Mouse (Mus musculus) midbrain, embryonic 16.5 days (tissue): ENCODE measurements at regions not wholly inside any gene's neighbourhood (a gene's known extent, or its start where the extent isn't known, plus 50 kb on each side); places are given as distances from the start of the nearest gene placed in this dataset.

Source experiments
- ATAC-seq: fragments of 200-750 bp; cut with Nextera tagmentation; 2 replicates; pipeline ENCODE4 v1.8.0; 2017; ENCODE audit warnings: moderate TSS enrichment
- H3K27ac ChIP-seq: fragments of 300-500 bp; sonication (generic); 2 replicates; pipeline ENCODE4 v1.5.1; 2014; ENCODE audit warnings: mild to moderate bottlenecking, low read length, mixed read lengths
- H3K27me3 ChIP-seq: fragments of 300-500 bp; sonication (generic); 2 replicates; pipeline ENCODE4 v1.6.1; 2014; ENCODE audit warnings: low read depth, low read length, mixed read lengths; ENCODE audit not compliant: control insufficient read depth, insufficient read depth
- H3K36me3 ChIP-seq: fragments of 300-500 bp; sonication (generic); 2 replicates; pipeline ENCODE4 v1.6.1; 2014; ENCODE audit warnings: mild to moderate bottlenecking, low read length, moderate library complexity, mixed read lengths; ENCODE audit not compliant: control insufficient read depth, insufficient read depth
- H3K4me1 ChIP-seq: fragments of 300-500 bp; sonication (generic); 2 replicates; pipeline ENCODE4 v1.6.1; 2014; ENCODE audit warnings: mild to moderate bottlenecking, low read length, mixed read lengths; ENCODE audit not compliant: control insufficient read depth, insufficient read depth
- H3K4me2 ChIP-seq: fragments of 300-500 bp; sonication (generic); 2 replicates; pipeline ENCODE4 v1.6.1; 2014; ENCODE audit warnings: mild to moderate bottlenecking, low read length, mixed read lengths
- H3K4me3 ChIP-seq: fragments of 300-500 bp; sonication (generic); 2 replicates; pipeline ENCODE4 v1.5.1; 2014; ENCODE audit warnings: low read depth, mild to moderate bottlenecking, low read length, moderate library complexity, mixed read lengths
- H3K9ac ChIP-seq: fragments of 300-500 bp; sonication (generic); 2 replicates; pipeline ENCODE4 v1.6.1; 2014; ENCODE audit warnings: low read depth, low read length, mixed read lengths
- H3K9me3 ChIP-seq: fragments of 300-500 bp; sonication (generic); replicated peaks from 2 replicates; pipeline ENCODE4 v1.6.1; 2014; ENCODE audit warnings: mild to moderate bottlenecking, low read length, mixed read lengths; ENCODE audit not compliant: control insufficient read depth, poor library complexity, severe bottlenecking
- WGBS: fragments of 180-500 bp; shearing (Covaris S2); extraction: QIAGEN DNeasy Blood & Tissue Kit; methylation state at CpG from one replicate; pipeline ENCODE4 v1.1.7; 2014; 5-methylcytosine and 5-hydroxymethylcytosine counted together

DNA sequence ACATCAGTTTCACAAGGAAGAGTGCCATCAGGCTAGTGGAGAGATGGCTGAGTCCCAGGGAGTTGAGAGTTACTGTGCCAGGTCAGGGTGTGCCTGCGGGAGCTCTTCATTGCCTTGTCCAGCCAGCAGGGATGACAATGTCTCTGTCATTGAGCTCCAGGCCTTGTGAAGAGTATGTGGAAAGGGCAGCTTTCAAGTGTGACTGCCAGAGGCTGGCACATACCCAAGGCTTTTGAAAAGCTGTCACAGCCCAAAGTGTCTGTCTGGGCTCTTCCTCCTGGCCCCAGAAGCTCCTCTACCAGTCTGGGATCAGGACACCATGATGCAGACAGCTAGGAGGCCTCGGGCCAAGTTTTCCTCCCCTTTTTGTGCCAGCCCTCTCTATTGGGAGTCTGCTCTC lies 124.6 kb downstream of the Gm4791 start:
- no peak for ATAC-seq
- Histone ChIP-seq H3K4me3 (no peak overlapping the region), H3K27me3 (no peaks in the 10 kb centered on the region), H3K36me3 (no peaks in the 10 kb centered on the region), H3K4me2 (no peak overlapping the region), H3K27ac (no peak overlapping the region), H3K9ac (no peak overlapping the region), H3K9me3 (no peaks in the 10 kb centered on the region), H3K4me1 (no peaks in the 10 kb centered on the region)
- 80% methylated on average over 2 of the region's 2 CpGs for WGBS

DNA sequence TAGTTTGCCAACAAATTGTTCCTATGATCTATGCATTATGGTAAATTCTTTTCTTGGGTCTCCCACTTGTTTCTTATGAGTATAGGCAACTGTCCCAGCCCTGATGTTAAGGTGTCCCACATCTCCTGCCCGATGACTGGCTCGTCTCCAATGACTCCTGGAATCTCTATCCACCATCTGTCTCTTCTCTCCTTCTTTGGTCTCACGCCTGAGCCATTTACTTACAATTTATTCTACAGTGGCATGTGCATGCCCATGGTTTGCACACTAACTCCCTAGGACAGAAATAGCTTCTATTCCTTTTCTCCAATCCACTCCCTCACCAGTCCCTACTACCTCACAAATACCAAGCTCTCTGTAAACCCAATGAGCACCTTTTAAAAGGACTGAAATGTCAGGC lies 127.0 kb downstream of the Gm4791 start:
- no peak overlapping the region for H3K9ac ChIP-seq
- no peak overlapping the region for H3K27ac ChIP-seq
- no peaks in the 10 kb centered on the region for H3K9me3 ChIP-seq
- 89% methylated on average over 3 of the region's 3 CpGs for WGBS
- no peak for ATAC-seq
- no peaks in the 10 kb centered on the region for H3K36me3 ChIP-seq
- no peaks in the 10 kb centered on the region for H3K27me3 ChIP-seq
- H3K4me1 ChIP-seq = no peaks in the 10 kb centered on the region
- H3K4me2 ChIP-seq = no peak overlapping the region
- no peak overlapping the region for H3K4me3 ChIP-seq

DNA sequence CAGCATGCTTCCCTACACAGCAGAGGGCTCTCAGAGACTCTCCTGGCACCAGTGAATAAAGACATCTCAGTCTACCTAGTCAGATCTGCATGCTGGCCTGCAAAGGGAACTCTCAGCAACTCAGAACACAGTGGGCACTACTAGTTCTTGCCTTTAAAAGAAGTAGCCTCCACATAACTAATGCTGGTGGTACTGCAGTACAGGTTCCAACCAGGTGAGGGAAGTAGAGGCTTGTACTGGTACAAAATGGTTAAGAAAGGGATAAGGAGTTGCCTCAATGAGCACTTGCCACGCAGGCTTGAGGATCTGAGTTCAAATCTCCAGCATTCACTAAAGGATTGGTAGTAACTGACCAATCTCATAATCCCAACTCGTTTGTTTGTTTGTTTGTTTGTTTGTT lies 127.7 kb downstream of the Gm4791 start:
- H3K4me1 ChIP-seq = no peaks in the 10 kb centered on the region
- H3K27ac ChIP-seq = no peak overlapping the region
- H3K36me3 ChIP-seq = no peaks in the 10 kb centered on the region
- no peaks in the 10 kb centered on the region for H3K27me3 ChIP-seq
- WGBS = 68% methylated on average over 2 of the region's 2 CpGs
- no peak overlapping the region for H3K4me3 ChIP-seq
- no peak overlapping the region for H3K4me2 ChIP-seq
- H3K9ac ChIP-seq = no peak overlapping the region
- no peaks in the 10 kb centered on the region for H3K9me3 ChIP-seq
- no peak for ATAC-seq

DNA sequence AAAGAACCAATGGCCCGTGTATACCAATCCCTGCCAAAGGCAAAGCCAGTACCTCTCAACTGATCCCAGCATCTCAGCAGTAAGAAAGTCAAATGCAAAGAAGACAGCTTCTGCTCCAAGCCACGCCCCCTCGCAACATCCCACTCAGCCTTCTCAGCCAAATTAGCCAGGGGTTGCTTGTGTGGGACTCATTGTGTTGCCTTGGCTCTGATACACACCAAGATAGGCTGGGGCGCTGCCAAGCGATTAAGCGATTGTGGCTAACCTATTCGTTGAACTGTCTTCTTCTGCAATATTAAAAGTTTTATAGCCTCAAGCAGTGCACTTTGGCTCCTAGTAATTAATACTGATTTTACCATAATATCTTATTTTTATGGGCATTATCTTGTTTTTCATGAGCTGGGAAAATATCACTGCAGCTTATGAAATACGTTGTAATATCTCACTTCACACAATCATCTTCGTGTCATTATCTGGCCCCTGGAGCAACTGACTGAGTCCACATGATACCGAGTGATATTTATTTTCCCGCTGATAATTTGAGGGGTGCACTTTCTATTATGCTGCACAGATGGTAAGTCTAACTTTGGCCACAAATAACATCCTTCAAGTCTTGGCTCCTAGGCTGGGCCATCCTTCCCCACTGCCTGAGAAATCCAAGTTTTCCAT lies 129.3 kb downstream of the Gm4791 start:
- no peak for ATAC-seq
- no peak overlapping the region for H3K4me3 ChIP-seq
- no peaks in the 10 kb centered on the region for H3K36me3 ChIP-seq
- 84% methylated on average over 11 of the region's 11 CpGs for WGBS
- no peaks in the 10 kb centered on the region for H3K27me3 ChIP-seq
- H3K4me2 ChIP-seq = no peak overlapping the region
- H3K9ac ChIP-seq = no peak overlapping the region
- no peaks in the 10 kb centered on the region for H3K9me3 ChIP-seq
- H3K4me1 ChIP-seq = no peaks in the 10 kb centered on the region
- H3K27ac ChIP-seq = no peak overlapping the region

- Histone ChIP-seq H3K4me1 (no peaks in the 10 kb centered on the region), H3K4me3 (no peak overlapping the region), H3K36me3 (no peaks in the 10 kb centered on the region), H3K27me3 (no peaks in the 10 kb centered on the region), H3K9me3 (no peaks in the 10 kb centered on the region), H3K27ac (no peak overlapping the region), H3K9ac (no peak overlapping the region), H3K4me2 (no peak overlapping the region)
- no peak for ATAC-seq
Measured at GRCm38 (mm10) chr9:47129101-47129500, 130.6 kb downstream of the Gm4791 start.

- Histone ChIP-seq H3K9me3 (no peaks in the 10 kb centered on the region), H3K27ac (no peak overlapping the region), H3K27me3 (no peaks in the 10 kb centered on the region), H3K9ac (no peak overlapping the region), H3K4me3 (no peak overlapping the region), H3K4me1 (no peaks in the 10 kb centered on the region), H3K4me2 (no peak overlapping the region), H3K36me3 (no peaks in the 10 kb centered on the region)
- 73% methylated on average over 5 of the region's 5 CpGs for WGBS
- no peak for ATAC-seq
Measured at GRCm38 (mm10) chr9:47133454-47133853, 134.9 kb downstream of the Gm4791 start.

DNA sequence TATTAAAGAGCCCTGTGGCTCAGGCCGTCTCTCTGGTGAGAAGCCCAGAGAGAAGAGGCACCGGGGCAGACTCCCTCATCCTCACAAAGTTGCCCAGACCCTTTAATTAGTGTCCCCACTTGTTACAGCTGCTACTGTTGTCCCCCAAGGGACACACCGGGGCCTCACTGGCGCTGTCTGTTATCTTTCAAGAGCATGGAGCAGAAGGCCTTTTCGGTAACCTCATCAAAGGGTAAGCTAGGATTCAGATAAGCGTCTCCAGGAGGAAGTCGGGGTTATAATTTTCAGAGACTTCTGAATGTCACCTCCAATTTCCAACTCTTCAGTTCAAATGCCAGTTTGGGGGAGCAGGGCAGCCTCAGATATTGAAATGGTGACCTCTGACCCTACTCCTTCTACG lies 135.3 kb downstream of the Gm4791 start:
- Histone ChIP-seq H3K27ac (no peak overlapping the region), H3K4me3 (no peak overlapping the region), H3K27me3 (no peaks in the 10 kb centered on the region), H3K4me1 (no peaks in the 10 kb centered on the region), H3K9me3 (no peaks in the 10 kb centered on the region), H3K4me2 (no peak overlapping the region), H3K36me3 (no peaks in the 10 kb centered on the region), H3K9ac (no peak overlapping the region)
- ATAC-seq = no peak
- WGBS = 66% methylated on average over 8 of the region's 8 CpGs

- no peak overlapping the region for H3K27ac ChIP-seq
- no peaks in the 10 kb centered on the region for H3K27me3 ChIP-seq
- WGBS = 81% methylated on average over 4 of the region's 4 CpGs
- no peak for ATAC-seq
- H3K9me3 ChIP-seq = no peaks in the 10 kb centered on the region
- H3K4me1 ChIP-seq = no peaks in the 10 kb centered on the region
- no peak overlapping the region for H3K4me3 ChIP-seq
- no peak overlapping the region for H3K4me2 ChIP-seq
- no peaks in the 10 kb centered on the region for H3K36me3 ChIP-seq
- H3K9ac ChIP-seq = no peak overlapping the region
Measured at GRCm38 (mm10) chr9:47134479-47134878, 135.9 kb downstream of the Gm4791 start.

GRCm38 (mm10) chr9:47136641-47137040 lies 138.1 kb downstream of the Gm4791 start:
- no peaks in the 10 kb centered on the region for H3K4me1 ChIP-seq
- WGBS = 90% methylated on average over 5 of the region's 5 CpGs
- no peak overlapping the region for H3K4me3 ChIP-seq
- no peaks in the 10 kb centered on the region for H3K9me3 ChIP-seq
- no peak overlapping the region for H3K27ac ChIP-seq
- no peaks in the 10 kb centered on the region for H3K36me3 ChIP-seq
- H3K9ac ChIP-seq = no peak overlapping the region
- no peaks in the 10 kb centered on the region for H3K27me3 ChIP-seq
- no peak for ATAC-seq
- no peak overlapping the region for H3K4me2 ChIP-seq
